Mouse (Mus musculus) thymus, postnatal 4 days (tissue): ENCODE data around the gene Ticam1.
"Not testable (repeated sequence)": the region's sequence is repeated elsewhere in the genome, so short reads cannot be mapped to it uniquely, and the experiment has no call there.

Source experiments
- DNase-seq: peaks from one replicate; pipeline ENCODE4 v3.0.0; 2021

The Ticam1 gene

GRCm38 (mm10) chr17:56262645-56263094, 13.9 kb downstream of the Ticam1 start:
- DNase-seq, result no peak

GRCm38 (mm10) chr17:56261166-56261565, 15.4 kb downstream of the Ticam1 start:
- no peak for DNase-seq

- no peak for DNase-seq
Measured at GRCm38 (mm10) chr17:56259301-56260037, 17.1 kb downstream of the Ticam1 start.

GRCm38 (mm10) chr17:56258812-56259211, 17.8 kb downstream of the Ticam1 start:
- DNase-seq, result not testable (repeated sequence)

GRCm38 (mm10) chr17:56258269-56258668, 18.3 kb downstream of the Ticam1 start:
- not testable (repeated sequence) for DNase-seq

GRCm38 (mm10) chr17:56257181-56257894, 19.2 kb downstream of the Ticam1 start:
- DNase-seq, result peak; percentile 44

- DNase-seq, result peak; percentile 87
Measured at GRCm38 (mm10) chr17:56256239-56256881, 20.2 kb downstream of the Ticam1 start, which contains the start of gene Fem1a. Gene Fem1a, plus strand, starts transcription at chr17:56256810.

- peak; percentile 100 for DNase-seq
Measured at GRCm38 (mm10) chr17:56255863-56256238, 20.7 kb downstream of the Ticam1 start.

- DNase-seq, result peak; percentile 69
Measured at GRCm38 (mm10) chr17:56255429-56255828, 21.2 kb downstream of the Ticam1 start.

GRCm38 (mm10) chr17:56254695-56255094, 21.9 kb downstream of the Ticam1 start:
- no peak for DNase-seq

- DNase-seq, result peak; percentile 83
Measured at GRCm38 (mm10) chr17:56251136-56251829, 25.3 kb downstream of the Ticam1 start.

- DNase-seq, result no peak
Measured at GRCm38 (mm10) chr17:56245608-56246007, 31.0 kb downstream of the Ticam1 start.

GRCm38 (mm10) chr17:56241541-56242401, 34.8 kb downstream of the Ticam1 start:
- DNase-seq, result peak; percentile 98

- DNase-seq, result no peak
Measured at GRCm38 (mm10) chr17:56233818-56234469, 42.6 kb downstream of the Ticam1 start.

- DNase-seq, result no peak
Measured at GRCm38 (mm10) chr17:56233389-56233788, 43.2 kb downstream of the Ticam1 start.

- DNase-seq, result no peak
Measured at GRCm38 (mm10) chr17:56229943-56230342, 46.6 kb downstream of the Ticam1 start.

- no peak for DNase-seq
Measured at GRCm38 (mm10) chr17:56226566-56226965, 50.0 kb downstream of the Ticam1 start.

- no peak for DNase-seq
Measured at GRCm38 (mm10) chr17:56224916-56225315, 51.7 kb downstream of the Ticam1 start.

GRCm38 (mm10) chr17:56219805-56220204, 56.8 kb downstream of the Ticam1 start:
- DNase-seq, result no peak
